Mouse (Mus musculus) natural killer cell, adult 2 months (primary cell): ENCODE results near the gene Rgs19.

Experiments
- DNase-seq, 2 experiments: peaks; one replicate each; pipeline ENCODE4 v3.0.0; 2022; ENCODE audit warnings: low spot score in 2 of 2

The Rgs19 gene

DNA sequence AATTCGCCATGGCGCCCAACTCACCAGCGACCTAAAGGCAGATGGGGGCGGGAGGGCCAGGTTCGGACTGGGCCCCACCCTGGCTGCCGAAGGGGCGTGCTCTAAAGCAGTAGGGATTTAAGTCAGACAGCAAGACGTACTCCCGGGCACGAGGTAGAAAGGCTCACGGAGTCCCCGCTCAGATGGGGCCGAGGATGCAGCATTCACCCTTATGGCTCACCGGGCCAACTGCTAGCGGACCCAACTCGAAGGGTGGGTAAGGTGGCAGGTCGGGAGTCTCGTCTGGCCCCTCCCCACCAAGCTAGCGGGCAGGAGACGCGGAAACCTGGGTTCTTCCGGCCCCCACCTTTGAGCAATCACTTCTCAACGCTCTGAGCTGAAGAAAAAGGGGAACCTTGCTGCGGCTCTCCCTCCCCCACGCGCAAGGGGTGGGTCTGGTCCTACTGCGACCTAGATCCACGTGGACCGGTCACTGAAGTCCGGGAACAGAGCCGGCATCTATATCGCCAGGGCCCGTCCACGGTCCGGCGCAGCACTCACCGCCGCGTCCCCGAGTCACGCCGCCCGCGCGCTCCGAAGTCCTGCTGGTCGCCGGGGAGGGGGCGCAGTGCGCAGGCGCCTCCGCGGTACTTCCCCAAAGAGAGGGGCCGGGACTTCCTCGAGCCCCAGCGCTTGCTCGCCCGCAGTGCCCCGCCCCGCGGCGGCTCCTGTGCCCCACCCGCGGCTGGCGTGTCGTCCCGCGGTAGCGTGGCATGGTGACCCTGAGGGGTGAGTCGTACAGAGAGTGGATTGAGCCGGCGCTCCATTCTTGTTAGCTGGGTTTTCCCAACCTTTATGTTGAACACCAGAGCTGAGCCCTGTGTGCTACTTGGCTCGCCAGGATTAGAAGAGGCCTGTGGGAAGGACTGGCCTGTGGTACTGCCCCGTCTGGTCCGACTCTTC is at the start of gene Rgs19:
Gene Rgs19 (minus strand): TSS at position 639 of the 942 bp plus-strand sequence.
- DNase-seq = peak; percentile 85 to 90

DNA sequence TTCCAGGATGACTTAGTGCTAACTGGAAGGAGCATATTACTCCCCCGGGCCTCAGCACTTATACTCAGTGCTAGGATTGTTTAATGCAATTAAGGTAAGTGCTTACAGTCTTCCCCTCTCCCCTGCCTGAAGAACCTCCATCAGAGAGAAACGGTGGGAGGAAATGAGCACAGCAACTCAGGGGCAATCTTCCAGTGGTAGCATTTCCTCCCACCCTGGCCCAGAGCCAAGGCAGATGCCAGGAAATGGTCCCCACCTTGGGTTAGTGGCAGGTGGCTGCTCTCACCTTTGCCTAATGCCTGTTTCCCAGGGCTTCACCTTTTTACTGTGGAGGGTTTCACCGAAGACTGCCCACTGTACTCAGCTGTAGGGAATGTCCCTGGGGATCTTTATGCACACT is 36.3 kb upstream of the Rgs19 start:
- no peak for DNase-seq

DNA sequence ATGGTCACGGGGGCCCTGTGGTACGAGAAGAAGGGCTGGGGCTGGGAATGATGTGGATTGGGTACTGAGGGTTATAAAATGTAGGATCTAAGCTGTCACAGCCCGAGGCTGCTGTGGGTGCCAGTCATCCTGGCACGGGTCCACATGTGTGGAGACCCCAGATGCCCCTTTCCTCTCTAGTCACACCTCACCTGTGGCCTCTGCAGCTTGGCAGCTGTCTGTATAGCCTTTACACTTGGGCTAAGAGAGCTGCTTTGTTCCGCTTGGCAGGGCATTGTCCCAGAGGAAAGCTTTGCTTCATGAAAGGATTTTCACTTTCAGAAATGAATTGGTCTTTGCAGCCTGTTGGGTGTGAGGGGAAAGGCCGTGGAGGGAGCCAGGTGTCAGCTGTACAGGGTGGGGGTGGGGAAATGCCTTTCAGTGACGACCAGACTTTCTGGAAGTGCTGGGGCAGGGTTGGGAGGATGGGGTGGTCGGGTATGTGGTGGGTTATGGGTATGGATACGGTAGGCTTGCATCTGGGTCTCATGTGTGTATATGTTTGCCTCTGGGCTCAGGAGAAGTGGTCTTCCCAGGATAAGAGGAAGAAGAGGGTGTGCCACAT is 34.0 kb upstream of the Rgs19 start:
- DNase-seq = no peak

DNA sequence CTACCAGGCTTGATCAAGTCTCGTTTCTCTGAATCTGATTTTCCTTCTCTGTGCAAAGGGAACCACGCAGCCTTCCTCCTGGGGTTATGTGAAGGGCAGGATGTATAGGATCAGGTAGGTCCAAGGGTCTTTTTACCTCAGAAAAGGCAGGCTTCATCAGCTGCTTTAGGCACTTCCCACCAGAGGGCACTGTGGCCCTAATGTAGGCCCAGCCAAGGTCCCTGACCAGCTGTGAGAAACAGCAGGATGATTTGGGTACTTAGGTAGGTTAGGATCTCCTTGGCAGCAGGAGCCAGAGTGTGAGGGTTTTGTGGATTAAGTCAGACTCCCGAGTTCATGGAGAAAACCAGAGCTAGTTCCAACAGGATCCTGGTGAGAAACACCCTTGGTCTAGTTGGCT is 28.4 kb upstream of the Rgs19 start:
- DNase-seq = no peak

DNA sequence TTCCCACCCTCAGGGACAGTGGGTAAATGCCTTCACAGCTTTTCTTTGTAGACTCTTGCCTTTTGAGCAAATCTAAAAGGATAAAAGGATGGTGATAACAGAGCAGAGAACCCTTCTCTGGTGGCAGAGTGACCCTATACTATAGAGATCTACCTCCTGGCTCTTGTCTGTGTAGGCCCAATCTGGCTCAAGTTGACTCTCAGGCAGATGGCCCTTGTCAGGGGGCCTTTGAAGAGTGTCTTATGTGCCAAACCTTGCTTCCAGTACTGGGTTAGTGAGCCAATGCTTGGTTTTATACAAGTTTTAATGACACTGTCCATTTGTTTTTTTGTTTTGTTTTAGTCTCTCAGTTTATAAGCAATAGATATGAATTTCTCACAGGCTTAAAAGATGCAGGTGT is 27.4 kb upstream of the Rgs19 start:
- DNase-seq = no peak

DNA sequence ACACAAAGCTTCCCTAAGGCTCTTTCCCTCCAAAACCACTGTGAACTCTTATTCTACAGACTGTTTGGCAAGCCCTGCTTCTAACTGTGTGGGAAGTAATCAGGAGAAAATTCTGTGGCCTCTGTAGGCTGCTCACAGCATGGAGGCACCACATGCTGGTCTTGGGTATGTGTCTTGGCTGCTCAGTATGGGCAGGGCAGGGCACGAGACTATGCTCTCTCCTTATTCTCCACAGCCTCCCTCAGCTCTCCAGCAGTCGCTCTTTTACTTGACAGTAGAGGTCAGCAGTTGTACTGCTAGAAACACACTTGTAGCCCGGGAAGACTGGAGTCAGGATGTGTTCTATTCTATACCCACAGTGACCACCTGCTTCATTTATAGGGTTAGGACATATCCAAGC is 26.3 kb upstream of the Rgs19 start:
- no peak for DNase-seq

DNA sequence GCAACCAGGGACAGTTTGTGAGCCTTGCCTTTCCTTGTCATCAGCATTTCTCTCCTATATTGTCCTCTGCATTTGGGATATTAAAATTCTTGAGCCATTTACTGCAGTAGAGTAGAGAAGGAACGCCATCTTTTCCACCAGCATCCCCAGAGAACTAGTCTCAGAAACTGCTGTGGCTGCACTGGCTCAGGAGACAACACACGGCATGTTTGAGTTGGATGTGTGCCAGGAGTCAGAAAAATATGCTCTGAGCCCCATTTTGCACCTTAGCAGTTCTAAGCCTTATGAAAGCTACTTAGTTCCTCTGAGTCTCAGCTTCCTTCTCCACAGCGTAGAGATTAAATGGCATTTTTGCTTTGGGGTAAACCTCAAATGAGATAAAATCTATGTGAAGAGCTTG is 23.2 kb upstream of the Rgs19 start:
- DNase-seq = no peak

DNA sequence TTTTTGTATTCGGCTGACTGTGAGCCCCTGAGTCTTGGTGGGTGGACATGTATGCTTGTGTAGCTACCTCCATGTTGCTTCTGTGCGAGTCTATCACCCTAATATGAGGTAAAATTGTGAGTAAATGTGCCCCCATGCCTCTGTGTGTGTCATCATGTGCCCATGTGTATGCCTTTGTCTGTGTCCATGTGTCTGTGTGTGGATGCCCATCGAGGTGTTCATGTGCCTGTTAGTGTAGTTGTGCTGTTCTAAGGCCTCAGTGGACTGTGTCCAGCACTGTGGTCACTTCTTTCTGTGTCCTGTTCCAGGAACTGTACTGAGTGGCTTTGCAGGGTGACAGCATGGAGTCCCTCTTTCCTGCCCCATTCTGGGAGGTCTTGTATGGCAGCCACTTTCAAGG is 21.6 kb upstream of the Rgs19 start:
- DNase-seq = no peak

DNA sequence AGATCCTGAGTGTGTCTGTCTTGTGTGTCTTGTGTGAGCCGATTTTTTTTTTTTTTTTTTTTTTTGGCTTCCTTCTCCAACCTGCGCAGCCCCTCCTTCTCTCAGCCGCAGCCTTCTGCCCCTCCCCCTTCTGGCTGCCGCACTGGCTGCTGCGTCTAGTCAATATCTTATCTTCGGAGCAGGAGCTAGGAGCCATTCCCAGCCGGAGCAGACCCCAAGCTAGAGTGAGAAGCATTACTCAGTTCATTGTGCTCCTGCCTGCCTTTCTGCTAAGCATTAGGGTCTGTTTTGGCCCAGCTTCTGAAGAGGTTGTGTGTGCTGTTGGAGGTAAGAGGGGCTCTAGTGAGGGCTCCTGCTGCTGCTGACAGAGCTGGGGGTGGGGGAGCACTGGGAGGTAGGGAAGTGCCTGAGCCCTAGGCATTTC is 21.1 kb upstream of the Rgs19 start, which contains the start of gene Oprl1:
Gene Oprl1 (plus strand): TSS at position 114 of the 424 bp plus-strand sequence.
- no peak for DNase-seq

DNA sequence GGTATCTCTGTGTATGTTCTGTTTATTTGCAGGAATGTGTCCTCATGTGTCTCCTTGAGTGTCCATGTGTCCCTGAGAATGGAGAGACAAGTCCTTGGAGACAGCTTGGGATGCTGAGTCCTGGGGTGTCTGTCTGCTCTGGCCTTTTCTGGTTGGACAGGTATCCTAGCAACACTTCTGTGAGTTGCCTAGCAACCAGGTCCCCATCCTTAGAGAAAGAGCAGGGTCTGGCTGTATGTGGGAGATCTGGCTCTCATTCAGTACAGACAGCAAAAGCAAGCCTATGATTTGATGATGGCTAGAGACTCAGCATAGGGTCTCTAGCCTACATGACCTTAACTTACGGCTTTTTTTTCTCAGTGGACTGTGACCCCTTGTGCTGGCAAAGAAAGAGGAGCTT is 20.0 kb upstream of the Rgs19 start:
- no peak for DNase-seq

DNA sequence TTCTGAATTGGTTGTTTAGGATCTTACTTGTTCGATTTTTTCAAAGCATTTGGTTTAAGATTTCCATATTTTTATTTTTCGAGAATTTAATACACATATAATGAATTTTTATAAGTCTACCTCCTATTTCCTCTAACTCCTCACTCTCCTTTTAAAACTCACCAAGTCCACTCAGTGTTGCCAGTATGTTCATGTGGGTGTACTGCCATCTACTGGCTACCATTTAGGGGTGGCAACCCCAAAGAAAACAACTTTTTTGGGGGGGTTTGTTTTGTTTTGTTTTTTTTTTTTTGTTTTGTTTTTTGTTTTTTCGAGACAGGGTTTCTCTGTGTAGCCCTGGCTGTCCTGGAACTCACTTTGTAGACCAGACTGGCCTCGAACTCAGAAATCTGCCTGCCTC is 12.9 kb upstream of the Rgs19 start:
- DNase-seq = peak; percentile 18 to 53

DNA sequence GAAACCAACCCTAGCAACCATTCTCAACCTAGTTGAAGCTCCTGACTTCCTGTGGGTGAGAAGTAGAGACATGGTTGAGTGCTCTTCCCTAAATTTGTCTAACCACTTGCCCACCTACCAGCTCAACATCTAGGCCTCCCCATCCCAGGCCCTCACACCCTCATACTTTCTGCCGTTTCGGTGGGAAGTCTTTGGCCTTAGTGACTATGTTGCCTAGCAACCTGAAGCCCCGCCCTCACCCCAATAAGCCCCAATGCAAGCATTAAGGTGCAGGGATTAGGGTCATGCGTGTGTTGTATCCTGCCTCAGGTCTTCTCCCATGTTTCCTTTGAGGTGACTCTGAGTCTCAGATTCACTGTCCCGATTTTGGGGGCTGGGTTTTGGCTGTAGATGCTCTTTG is 4.5 kb upstream of the Rgs19 start, which contains the start of gene Lkaaear1:
Gene Lkaaear1 (minus strand): TSS at position 202 of the 400 bp plus-strand sequence.
- no peak for DNase-seq

DNA sequence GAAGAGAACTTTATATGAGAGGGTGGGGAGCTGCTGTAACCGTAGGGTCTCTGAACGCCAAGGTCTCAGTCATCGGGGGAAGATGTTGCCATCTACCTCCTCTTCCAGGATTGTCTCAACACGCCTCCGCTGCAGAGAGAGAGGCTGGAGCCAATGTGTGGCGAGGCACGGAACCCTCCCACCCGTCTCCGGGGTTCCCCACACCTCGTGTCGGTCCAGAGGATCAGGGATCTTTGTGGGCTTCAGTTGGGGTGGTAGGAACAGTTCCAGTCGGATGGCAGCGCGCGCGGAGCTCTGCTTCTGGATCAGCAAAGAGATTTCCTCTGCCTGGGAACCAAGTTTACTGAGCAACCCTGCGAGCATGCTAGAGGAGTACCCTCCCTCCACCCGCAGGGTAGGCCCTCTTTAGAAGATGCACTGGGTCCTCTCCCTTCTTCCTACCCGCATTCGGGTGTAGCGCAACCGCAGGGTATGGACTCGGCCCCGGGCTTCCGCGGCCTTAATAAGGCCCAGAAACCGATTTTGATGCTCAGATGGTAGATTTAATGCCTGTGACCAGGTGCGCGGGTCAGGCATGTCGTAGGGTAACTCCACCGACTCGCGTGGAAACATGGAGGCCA is 3.1 kb upstream of the Rgs19 start:
- no peak for DNase-seq

DNA sequence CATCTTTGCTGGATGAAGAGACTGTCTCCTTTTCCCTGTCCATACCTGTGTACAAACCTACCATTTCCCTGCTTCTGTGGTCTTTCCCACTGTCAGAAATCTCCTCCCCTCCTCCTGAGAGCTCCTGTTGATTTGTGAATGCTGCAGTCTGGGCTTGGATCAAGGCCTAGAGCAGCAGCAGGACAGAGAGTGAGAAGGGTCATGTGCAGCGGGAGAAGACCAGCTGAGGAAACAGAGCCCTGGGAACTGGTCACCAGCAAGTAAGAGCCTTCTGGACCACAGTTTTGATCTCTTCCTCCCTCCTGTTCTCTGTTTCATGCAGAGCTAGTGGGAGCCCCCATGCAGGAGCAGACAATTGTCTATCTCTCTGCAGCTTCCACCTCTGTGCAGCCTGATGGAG is 2.0 kb upstream of the Rgs19 start:
- no peak for DNase-seq

DNA sequence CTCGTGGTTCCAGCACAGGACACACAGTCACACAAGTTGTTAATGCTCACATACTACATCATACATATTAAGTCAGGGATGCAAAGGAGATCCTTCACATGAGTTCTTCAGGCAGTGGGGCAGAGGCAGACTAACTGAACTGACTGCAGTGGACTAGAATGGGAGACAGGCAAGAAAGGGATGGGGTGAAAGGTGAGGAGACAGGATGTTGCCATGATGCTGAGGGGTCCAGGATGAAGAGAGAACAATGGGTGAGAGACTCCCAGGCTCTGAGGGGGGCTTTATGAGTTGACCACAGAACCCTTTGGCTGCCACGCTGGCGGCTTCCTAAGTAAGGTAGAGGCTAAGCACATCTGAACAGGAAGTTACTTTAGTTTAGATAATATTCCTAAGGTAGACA is 804 bp upstream of the Rgs19 start:
- DNase-seq = no peak

DNA sequence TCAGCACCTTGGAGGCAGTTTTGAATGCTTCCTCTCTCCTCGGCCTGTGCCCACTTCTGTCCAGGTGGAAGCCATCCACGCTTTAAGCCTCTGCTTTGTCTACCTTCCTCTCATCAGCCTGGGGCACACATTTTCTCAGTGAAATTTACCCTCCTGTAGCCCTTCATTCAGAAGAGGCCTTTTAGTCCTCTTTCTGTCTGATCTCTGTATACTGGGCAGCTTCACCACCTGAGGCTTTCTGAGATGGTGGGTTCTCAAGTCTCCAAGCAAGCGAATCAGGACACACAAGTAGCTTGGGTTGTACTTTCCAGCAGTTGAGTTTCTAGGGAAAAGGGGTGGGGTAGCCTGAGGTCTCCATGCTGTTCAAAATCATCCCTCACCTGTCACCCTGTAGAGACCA is 1.5 kb downstream of the Rgs19 start:
- no peak for DNase-seq

DNA sequence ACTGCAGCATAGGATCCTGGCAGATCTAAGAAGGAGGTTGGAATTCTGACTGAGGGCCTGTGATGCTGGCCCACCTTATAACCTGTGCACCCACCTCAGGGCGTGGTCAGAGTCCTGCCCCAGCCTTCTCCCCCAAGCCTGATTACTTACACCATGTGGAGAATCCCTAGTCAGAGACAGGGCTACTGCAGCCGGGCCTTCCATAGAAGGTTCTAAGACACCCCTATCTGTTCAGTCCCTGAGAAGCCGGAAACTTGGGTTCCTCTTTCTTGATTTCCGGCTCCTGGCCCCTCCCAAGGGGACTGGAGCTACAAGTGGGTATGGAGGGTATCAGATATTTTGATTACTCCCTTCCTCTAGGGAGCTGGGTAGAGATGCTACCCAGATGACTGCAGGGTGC is 2.2 kb downstream of the Rgs19 start:
- DNase-seq = peak in 1 of 2 experiments; percentile 34

DNA sequence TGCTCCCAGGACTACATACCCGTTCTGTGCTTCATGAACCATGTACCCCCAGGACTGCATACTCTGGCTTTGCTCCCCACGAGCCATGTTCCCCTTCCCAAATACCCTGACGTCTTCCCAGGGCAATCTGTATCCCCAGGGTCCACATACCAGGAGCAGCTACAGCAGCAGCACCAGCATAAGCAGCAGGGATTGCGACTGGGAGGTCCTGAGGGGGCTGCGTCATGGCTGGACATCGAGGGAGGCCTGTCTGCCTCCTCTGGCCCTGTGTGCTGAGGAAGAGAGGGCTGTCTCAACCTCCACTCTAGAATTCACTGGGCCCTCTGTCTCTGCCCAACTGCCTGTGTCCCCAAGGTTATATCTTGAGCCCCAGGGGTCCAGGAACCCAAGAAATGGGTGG is 2.7 kb downstream of the Rgs19 start:
- DNase-seq = no peak

DNA sequence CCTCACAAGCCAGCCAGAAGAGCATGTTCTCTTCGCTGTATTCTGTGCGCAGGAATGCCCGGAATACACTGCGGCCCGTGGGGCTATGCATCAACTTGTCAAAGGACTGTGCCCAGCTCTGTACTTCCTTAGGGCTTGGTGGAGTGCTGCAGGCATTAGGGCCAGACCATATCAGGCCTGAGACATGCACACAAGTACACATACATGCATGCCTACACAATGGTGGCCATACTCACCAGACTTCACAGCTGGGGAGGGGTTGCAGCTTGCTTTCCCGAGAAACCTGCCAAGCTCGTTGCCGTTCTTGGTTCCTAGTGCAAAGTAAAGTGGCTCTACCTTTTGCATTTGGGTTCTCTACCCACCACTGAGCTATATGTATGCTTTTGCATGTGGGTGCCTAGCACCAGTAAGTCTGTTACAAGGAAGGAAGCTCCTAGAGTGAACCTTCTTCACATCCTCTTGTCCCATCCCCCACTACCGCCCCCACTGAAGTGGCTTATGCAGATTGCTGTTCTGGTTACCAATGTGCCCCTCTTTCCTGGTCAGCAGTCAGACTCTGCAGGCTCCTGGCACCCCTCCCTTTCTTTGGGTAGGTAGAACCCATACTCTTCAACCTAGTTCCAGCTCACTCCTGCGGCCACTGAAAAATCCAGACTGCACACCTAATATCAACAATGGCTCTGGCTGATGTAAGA is 4.2 kb downstream of the Rgs19 start:
- no peak for DNase-seq

DNA sequence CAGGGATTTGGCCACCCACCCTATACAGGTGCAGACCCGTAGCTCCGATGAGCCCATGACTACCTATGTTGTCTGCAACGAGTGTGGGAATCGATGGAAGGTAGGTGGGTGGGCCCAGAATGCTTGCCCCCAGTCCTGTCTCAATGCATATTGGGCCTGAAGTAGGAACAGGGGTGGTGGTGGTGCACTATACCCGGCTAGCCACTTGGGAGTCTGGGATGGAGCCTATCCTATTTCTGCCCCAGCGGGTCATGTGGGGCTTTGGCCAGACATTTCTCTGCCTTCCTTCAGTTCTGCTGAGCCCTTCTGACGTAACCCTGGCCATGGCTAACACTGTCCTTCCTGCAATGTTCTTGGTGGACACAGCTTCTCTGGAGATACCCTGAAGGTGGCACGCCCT is 6.2 kb downstream of the Rgs19 start:
- DNase-seq = no peak

DNA sequence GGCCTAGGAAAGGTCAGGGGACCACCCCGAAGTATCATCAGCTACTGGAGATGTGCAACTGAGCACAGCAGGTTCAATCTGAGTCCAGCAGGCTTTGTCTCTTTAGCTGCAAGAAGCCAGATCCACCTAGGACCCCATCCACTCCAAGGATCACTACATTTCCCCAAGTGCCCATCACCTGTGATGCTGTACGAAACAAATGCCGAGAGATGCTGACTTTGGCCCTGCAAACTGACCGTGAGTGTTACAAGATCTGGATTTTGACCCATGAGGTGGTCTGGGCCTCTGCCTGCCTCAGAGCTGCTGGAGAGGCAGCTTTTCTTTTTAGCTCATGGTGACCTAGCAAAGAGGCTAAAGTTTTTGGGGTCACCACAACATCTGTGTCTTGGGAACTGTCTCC is 8.1 kb downstream of the Rgs19 start:
- no peak for DNase-seq

DNA sequence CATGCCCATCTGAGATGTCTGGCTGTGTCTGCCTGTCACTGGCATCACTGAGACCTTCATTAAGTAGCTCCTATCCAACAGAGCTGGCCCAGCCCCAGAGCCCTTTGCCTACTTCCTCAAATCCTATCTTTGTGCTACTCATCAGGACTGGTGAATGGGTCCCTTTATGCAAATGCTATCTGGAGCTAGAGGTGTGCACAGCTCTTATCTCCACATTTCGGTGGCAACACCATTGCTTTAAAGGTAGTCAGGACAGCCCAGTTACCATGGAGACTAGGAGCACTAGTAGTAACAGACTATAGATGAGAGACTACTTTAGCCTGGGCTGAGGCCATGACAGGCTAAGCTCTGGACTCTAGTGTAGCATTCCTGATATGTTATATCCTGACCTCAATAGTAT is 9.1 kb downstream of the Rgs19 start:
- DNase-seq = no peak
